Mouse (Mus musculus): Measurements from ENCODE around the gene Gm10718. TPM values are rescaled to one million over a fixed set of nuclear protein-coding genes. Genes with fewer than 3 reads are reported as not detected.
"Not testable (repeated sequence)": the region's sequence is repeated elsewhere in the genome, so short reads cannot be mapped to it uniquely, and the experiment has no call there.

Gm10718 gene
- polyA plus RNA-seq, 1 experiment from 2014 or later = 0.62 TPM

- WGBS = 66% methylated on average over 15 of the region's 16 CpGs
Observed at GRCm38 (mm10) chr9:3023985-3024648, 770 bp downstream of the Gm10718 start.

GRCm38 (mm10) chr9:3024912-3025467 is 1.6 kb downstream of the Gm10718 start, which contains the start of gene Gm10717:
Gene Gm10717, plus strand, starts transcription at chr9:3025417.
- ATAC-seq (ENCODE audit: low read depth); H3K4me3 ChIP-seq (ENCODE audit: low read length); H3K27me3 ChIP-seq (ENCODE audit: control insufficient read depth, insufficient read depth, low read depth, low read length); H3K27ac ChIP-seq (ENCODE audit: low read length); H3K9ac ChIP-seq (ENCODE audit: low read length); H3K9me3 ChIP-seq (ENCODE audit: control insufficient read depth, low read length); H3K36me3 ChIP-seq (ENCODE audit: control insufficient read depth, insufficient read depth, low read length); H3K4me2 ChIP-seq (ENCODE audit: low read depth, low read length); H3K4me1 ChIP-seq (replicated peaks; ENCODE audit: control insufficient read depth, insufficient read depth, low read length): not testable (repeated sequence)
- 71% methylated on average over 12 of the region's 12 CpGs for WGBS

More at GRCm38 (mm10) chr9:3023985-3024648, 770 bp downstream of the Gm10718 start:
- not testable (repeated sequence) for H3K36me3 ChIP-seq (ENCODE audit: control insufficient read depth, insufficient read depth, low read length); H3K9me3 ChIP-seq (ENCODE audit: control insufficient read depth, low read length); H3K27ac ChIP-seq (ENCODE audit: low read length); H3K27me3 ChIP-seq (ENCODE audit: control insufficient read depth, insufficient read depth, low read depth, low read length); ATAC-seq (ENCODE audit: low read depth); H3K9ac ChIP-seq (ENCODE audit: low read length); H3K4me3 ChIP-seq (ENCODE audit: low read length); H3K4me2 ChIP-seq (ENCODE audit: low read depth, low read length); H3K4me1 ChIP-seq (replicated peaks; ENCODE audit: control insufficient read depth, insufficient read depth, low read length)

GRCm38 (mm10) chr9:3025653-3026052 is 2.3 kb downstream of the Gm10718 start:
- not testable (repeated sequence) for H3K27me3 ChIP-seq (ENCODE audit: control insufficient read depth, insufficient read depth, low read depth, low read length); H3K9ac ChIP-seq (ENCODE audit: low read length); H3K4me2 ChIP-seq (ENCODE audit: low read depth, low read length); H3K27ac ChIP-seq (ENCODE audit: low read length); H3K9me3 ChIP-seq (ENCODE audit: control insufficient read depth, low read length); H3K4me3 ChIP-seq (ENCODE audit: low read length); ATAC-seq (ENCODE audit: low read depth); H3K4me1 ChIP-seq (replicated peaks; ENCODE audit: control insufficient read depth, insufficient read depth, low read length); H3K36me3 ChIP-seq (ENCODE audit: control insufficient read depth, insufficient read depth, low read length)
- WGBS = 64% methylated on average over 4 of the region's 6 CpGs

GRCm38 (mm10) chr9:3026136-3026535 is 2.8 kb downstream of the Gm10718 start:
- not testable (repeated sequence) for H3K9me3 ChIP-seq (ENCODE audit: control insufficient read depth, low read length); H3K4me1 ChIP-seq (replicated peaks; ENCODE audit: control insufficient read depth, insufficient read depth, low read length); ATAC-seq (ENCODE audit: low read depth); H3K36me3 ChIP-seq (ENCODE audit: control insufficient read depth, insufficient read depth, low read length); H3K4me3 ChIP-seq (ENCODE audit: low read length); H3K4me2 ChIP-seq (ENCODE audit: low read depth, low read length); H3K9ac ChIP-seq (ENCODE audit: low read length); H3K27ac ChIP-seq (ENCODE audit: low read length); H3K27me3 ChIP-seq (ENCODE audit: control insufficient read depth, insufficient read depth, low read depth, low read length)
- WGBS = 78% methylated on average over 5 of the region's 5 CpGs

- not testable (repeated sequence) for H3K9me3 ChIP-seq (ENCODE audit: control insufficient read depth, low read length); ATAC-seq (ENCODE audit: low read depth); H3K27ac ChIP-seq (ENCODE audit: low read length); H3K27me3 ChIP-seq (ENCODE audit: control insufficient read depth, insufficient read depth, low read depth, low read length); H3K4me1 ChIP-seq (replicated peaks; ENCODE audit: control insufficient read depth, insufficient read depth, low read length); H3K36me3 ChIP-seq (ENCODE audit: control insufficient read depth, insufficient read depth, low read length); H3K9ac ChIP-seq (ENCODE audit: low read length); H3K4me3 ChIP-seq (ENCODE audit: low read length); H3K4me2 ChIP-seq (ENCODE audit: low read depth, low read length)
- WGBS = 64% methylated on average over 9 of the region's 9 CpGs
Observed at GRCm38 (mm10) chr9:3026741-3027140, 3.4 kb downstream of the Gm10718 start.

GRCm38 (mm10) chr9:3027200-3027599 is 3.9 kb downstream of the Gm10718 start:
- not testable (repeated sequence) for H3K9me3 ChIP-seq (ENCODE audit: control insufficient read depth, low read length); H3K4me2 ChIP-seq (ENCODE audit: low read depth, low read length); H3K36me3 ChIP-seq (ENCODE audit: control insufficient read depth, insufficient read depth, low read length); H3K4me1 ChIP-seq (replicated peaks; ENCODE audit: control insufficient read depth, insufficient read depth, low read length); H3K27me3 ChIP-seq (ENCODE audit: control insufficient read depth, insufficient read depth, low read depth, low read length); H3K4me3 ChIP-seq (ENCODE audit: low read length); H3K9ac ChIP-seq (ENCODE audit: low read length); ATAC-seq (ENCODE audit: low read depth); H3K27ac ChIP-seq (ENCODE audit: low read length)
- WGBS = 73% methylated on average over 9 of the region's 9 CpGs

GRCm38 (mm10) chr9:3029276-3030000 is 6.1 kb downstream of the Gm10718 start:
- ATAC-seq (ENCODE audit: low read depth); H3K9me3 ChIP-seq (ENCODE audit: control insufficient read depth, low read length); H3K9ac ChIP-seq (ENCODE audit: low read length); H3K27ac ChIP-seq (ENCODE audit: low read length); H3K4me1 ChIP-seq (replicated peaks; ENCODE audit: control insufficient read depth, insufficient read depth, low read length); H3K4me3 ChIP-seq (ENCODE audit: low read length); H3K27me3 ChIP-seq (ENCODE audit: control insufficient read depth, insufficient read depth, low read depth, low read length); H3K36me3 ChIP-seq (ENCODE audit: control insufficient read depth, insufficient read depth, low read length); H3K4me2 ChIP-seq (ENCODE audit: low read depth, low read length): not testable (repeated sequence)
- 66% methylated on average over 12 of the region's 16 CpGs for WGBS

GRCm38 (mm10) chr9:3030677-3031318 is 7.5 kb downstream of the Gm10718 start:
- ATAC-seq (ENCODE audit: low read depth); H3K27ac ChIP-seq (ENCODE audit: low read length); H3K4me3 ChIP-seq (ENCODE audit: low read length); H3K9me3 ChIP-seq (ENCODE audit: control insufficient read depth, low read length); H3K4me1 ChIP-seq (replicated peaks; ENCODE audit: control insufficient read depth, insufficient read depth, low read length); H3K27me3 ChIP-seq (ENCODE audit: control insufficient read depth, insufficient read depth, low read depth, low read length); H3K9ac ChIP-seq (ENCODE audit: low read length); H3K36me3 ChIP-seq (ENCODE audit: control insufficient read depth, insufficient read depth, low read length); H3K4me2 ChIP-seq (ENCODE audit: low read depth, low read length): not testable (repeated sequence)
- WGBS = 70% methylated on average over 2 of the region's 10 CpGs

- H3K27ac ChIP-seq (ENCODE audit: low read length); H3K4me3 ChIP-seq (ENCODE audit: low read length); H3K27me3 ChIP-seq (ENCODE audit: control insufficient read depth, insufficient read depth, low read depth, low read length); H3K4me1 ChIP-seq (replicated peaks; ENCODE audit: control insufficient read depth, insufficient read depth, low read length); ATAC-seq (ENCODE audit: low read depth); H3K36me3 ChIP-seq (ENCODE audit: control insufficient read depth, insufficient read depth, low read length); H3K9me3 ChIP-seq (ENCODE audit: control insufficient read depth, low read length); H3K4me2 ChIP-seq (ENCODE audit: low read depth, low read length); H3K9ac ChIP-seq (ENCODE audit: low read length): not testable (repeated sequence)
- no CpG with 5 or more reads among the region's 8 CpGs for WGBS
Observed at GRCm38 (mm10) chr9:3034299-3034698, 11.0 kb downstream of the Gm10718 start, which contains the start of gene Gm17535. Gene Gm17535, plus strand, starts transcription at chr9:3034599.

Data from lung, embryonic 16.5 days (tissue).